Mouse (Mus musculus): ENCODE results near the gene Pms2. TPM values are rescaled to one million over a fixed set of nuclear protein-coding genes. Genes with fewer than 3 reads are reported as not detected.

The Pms2 gene
- 1.4 and 1.5 TPM in 2 replicates for polyA plus RNA-seq (2012; rRNA removed)

DNA sequence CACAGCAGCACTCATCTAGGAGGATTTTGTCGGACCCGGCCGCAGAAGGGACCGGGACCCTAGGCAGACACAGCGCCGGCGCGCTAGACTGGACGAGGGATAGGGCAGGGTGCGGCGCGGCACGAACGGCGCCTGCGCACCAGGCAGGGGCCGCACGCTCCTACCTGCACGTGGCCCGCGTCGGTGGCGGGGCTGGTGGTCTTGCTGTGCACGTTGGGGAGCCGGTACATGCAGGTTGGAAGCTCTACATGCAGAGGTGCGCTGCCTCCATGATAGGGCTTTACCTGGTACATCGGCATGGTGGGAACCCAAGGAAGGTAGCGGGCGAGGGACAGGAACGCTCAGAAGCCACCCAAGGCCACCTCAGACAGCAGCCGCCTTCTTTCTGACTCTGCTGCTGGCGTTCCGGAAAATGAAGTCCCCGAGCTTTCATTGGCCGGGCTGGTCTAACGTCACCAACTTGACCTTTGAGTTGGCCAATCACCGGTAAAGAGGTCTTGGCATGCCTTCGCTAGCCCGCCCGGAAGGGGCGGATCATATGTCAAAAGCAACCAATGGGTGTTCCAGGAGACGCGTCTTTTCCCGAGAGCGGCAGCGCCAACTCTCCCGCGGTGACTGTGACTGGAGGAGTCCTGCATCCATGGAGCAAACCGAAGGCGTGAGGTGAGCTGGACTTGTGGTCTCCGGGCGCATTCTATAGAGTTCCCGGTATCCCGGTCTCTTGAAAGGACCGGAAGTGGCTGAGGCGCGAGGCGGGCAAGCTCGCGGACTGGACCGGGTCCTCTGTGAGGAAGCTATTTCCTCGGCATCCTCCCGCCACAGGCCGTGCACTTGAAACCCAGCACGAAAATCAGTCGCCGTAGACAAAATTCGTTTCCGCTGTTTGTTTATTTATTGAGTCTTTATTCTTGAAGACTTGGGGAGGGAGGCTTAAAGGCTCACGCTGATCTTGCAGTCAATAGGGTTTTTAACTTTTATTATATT, at the start of gene Pms2, which contains the start of gene Aimp2:
Pms2 (plus strand) TSS at position 548 of the 984 bp plus-strand sequence.
Aimp2 (minus strand) TSS at position 431 of the 984 bp plus-strand sequence.

DNA sequence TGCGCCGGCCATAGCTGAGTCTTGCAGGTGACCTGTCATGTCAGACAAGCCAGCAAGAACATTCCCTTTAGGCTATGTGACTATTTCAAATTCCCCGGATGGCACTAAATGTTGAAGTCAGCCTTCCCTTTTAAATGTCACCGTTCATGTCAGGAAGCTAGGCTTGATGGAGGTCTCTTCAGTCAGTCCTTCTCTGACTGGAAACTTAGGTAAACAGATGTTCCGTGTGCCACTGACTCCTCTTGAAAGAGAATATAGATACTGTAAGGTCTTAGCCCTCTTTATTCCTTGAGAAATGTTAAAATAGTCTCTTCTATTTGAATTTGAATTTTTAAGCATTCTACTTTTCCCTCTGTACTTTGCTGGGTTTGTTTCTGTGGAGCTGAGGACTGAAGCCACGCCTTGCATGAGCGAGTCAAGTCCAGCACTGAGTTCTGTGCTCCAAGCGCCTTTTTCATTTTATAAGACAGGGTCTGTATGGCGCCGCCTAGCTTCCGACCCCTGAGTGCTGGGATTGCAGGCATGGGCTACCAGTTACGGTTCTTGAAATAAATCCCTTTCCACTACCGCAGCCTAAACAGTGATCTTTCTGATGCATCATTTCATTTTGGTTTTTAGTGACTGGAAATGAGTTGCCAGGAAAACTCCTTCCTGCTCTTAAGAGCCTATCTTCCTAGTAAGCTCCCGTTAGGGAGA, 12.0 kb upstream of the Pms2 start, which contains the start of gene Ankrd61:
Ankrd61 (minus strand) TSS at position 51 of the 696 bp plus-strand sequence.

DNA sequence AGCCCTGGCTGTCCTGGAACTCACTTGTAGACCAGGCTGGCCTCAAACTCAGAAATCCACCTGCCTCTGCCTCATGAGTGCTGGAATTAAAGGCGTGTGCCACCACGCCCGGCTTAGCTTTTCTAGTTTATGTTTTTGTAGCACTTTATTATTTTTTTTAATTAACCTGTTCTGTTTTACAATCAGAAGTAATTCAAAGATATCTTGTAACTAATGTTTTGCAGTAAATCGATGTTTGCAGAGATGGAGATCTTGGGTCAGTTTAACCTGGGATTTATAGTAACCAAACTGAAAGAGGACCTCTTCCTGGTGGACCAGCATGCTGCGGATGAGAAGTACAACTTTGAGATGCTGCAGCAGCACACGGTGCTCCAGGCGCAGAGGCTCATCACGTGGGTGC, 18.1 kb downstream of the Pms2 start, which contains the start of gene Gm42421:
Gm42421 (plus strand) TSS at position 301 of the 400 bp plus-strand sequence.

DNA sequence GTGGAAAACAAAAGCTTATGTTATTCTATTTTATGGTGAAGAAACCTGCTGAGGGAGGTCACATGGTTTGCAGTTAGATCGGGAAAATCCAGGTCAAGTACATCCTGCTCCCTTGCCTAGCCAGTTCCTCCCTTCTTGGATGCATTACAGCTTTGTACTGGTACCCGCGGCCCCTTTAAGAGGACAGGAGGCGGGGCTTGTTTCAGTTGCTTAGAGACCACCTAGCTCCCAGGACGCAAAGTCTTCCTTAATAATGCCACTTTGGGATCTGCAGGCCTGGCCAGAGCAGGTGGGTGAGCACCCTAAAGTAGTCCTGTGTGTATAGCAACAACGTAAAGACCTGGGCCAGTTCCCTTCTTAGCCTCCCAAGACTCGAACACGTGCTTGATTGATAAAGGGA, 23.1 kb downstream of the Pms2 start, which contains the start of gene Rsph10b:
Rsph10b (plus strand) TSS at position 205 of the 400 bp plus-strand sequence.

Other genes with a start within 250 kb of the Pms2 start
- 6.9 and 7.8 TPM in 2 replicates for gene Usp42, start 177.7 kb upstream of the Pms2 start, polyA plus RNA-seq (2012; rRNA removed)
- gene Eif2ak1, start 92.2 kb upstream of the Pms2 start, polyA plus RNA-seq (2012; rRNA removed): 19.0 and 23.1 TPM in 2 replicates
- 0.12 TPM in 1 of 2 replicates, not detected in the other for gene Ankrd61, start 12.3 kb upstream of the Pms2 start, polyA plus RNA-seq (2012; rRNA removed)
- 28.1 and 38.1 TPM in 2 replicates for gene Aimp2, start 117 bp upstream of the Pms2 start, polyA plus RNA-seq (2012; rRNA removed)
- not detected in 2 replicates for gene Gm42421, start 18.2 kb downstream of the Pms2 start, polyA plus RNA-seq (2012; rRNA removed)
- gene Rsph10b, start 23.1 kb downstream of the Pms2 start, polyA plus RNA-seq (2012; rRNA removed): 0.08 TPM in 1 of 2 replicates, not detected in the other
- 7.2 and 8.0 TPM in 2 replicates for gene Ccz1, start 104.9 kb downstream of the Pms2 start, polyA plus RNA-seq (2012; rRNA removed)
- gene Ocm, start 116.7 kb downstream of the Pms2 start, polyA plus RNA-seq (2012; rRNA removed): not detected in 2 replicates
- gene Lmtk2, start 190.5 kb downstream of the Pms2 start, polyA plus RNA-seq (2012; rRNA removed): 19.9 TPM in 2 replicates